Mouse (Mus musculus) limb, embryonic 14.5 days (tissue): ENCODE measurements around the gene Gramd1a. TPM values are rescaled to one million over a fixed set of nuclear protein-coding genes. Genes with fewer than 3 reads are reported as not detected.

Experiments used
- ATAC-seq: fragments of 200-750 bp; cut with Nextera tagmentation; 2 replicates; pipeline ENCODE4 v1.8.0; 2017; ENCODE audit warnings: low read depth, moderate number of reproducible peaks, moderate TSS enrichment; ENCODE audit not compliant: low FRiP score
- DNase-seq: peaks from one replicate; pipeline ENCODE4 v3.0.0-alpha.2; 2015; ENCODE audit warnings: low spot score
- H3K27ac ChIP-seq: fragments of 300-500 bp; sonication (generic); replicated peaks from 2 replicates; pipeline ENCODE4 v1.5.1; 2014; ENCODE audit warnings: low read depth, mild to moderate bottlenecking, low read length, moderate library complexity, mixed read lengths
- H3K27me3 ChIP-seq: fragments of 300-500 bp; sonication (generic); 2 replicates; pipeline ENCODE4 v1.6.1; 2014; ENCODE audit warnings: low read length, mixed read lengths; ENCODE audit not compliant: control insufficient read depth, insufficient read depth
- H3K36me3 ChIP-seq: fragments of 300-500 bp; sonication (generic); 2 replicates; pipeline ENCODE4 v1.6.1; 2014; ENCODE audit warnings: mild to moderate bottlenecking, low read length, moderate library complexity, mixed read lengths; ENCODE audit not compliant: control insufficient read depth, insufficient read depth
- H3K4me1 ChIP-seq: fragments of 300-500 bp; sonication (generic); 2 replicates; pipeline ENCODE4 v1.6.1; 2014; ENCODE audit warnings: antibody characterized with exemption, low read length, mixed read lengths; ENCODE audit not compliant: control insufficient read depth, insufficient read depth
- H3K4me2 ChIP-seq: fragments of 300-500 bp; sonication (generic); replicated peaks from 2 replicates; pipeline ENCODE4 v1.6.1; 2014; ENCODE audit warnings: low read depth, mild to moderate bottlenecking, low read length, moderate library complexity; ENCODE audit not compliant: severe bottlenecking
- H3K4me3 ChIP-seq: fragments of 300-500 bp; sonication (generic); replicated peaks from 2 replicates; pipeline ENCODE4 v1.5.1; 2014; ENCODE audit warnings: low read length
- H3K9ac ChIP-seq: fragments of 300-500 bp; sonication (generic); 2 replicates; pipeline ENCODE4 v1.6.1; 2014; ENCODE audit warnings: mild to moderate bottlenecking, low read depth, low read length, moderate library complexity; ENCODE audit not compliant: severe bottlenecking
- H3K9me3 ChIP-seq: fragments of 300-500 bp; sonication (generic); 2 replicates; pipeline ENCODE4 v1.6.1; 2016; ENCODE audit warnings: low read length; ENCODE audit not compliant: control insufficient read depth
- POLR2A ChIP-seq: fragments of 200-500 bp; IDR thresholded peaks from 2 replicates; pipeline ENCODE4 v1.8.0; 2012; ENCODE audit warnings: inconsistent platforms, mild to moderate bottlenecking, moderate library complexity, borderline replicate concordance; ENCODE audit not compliant: insufficient read depth, insufficient read length; ENCODE audit errors: extremely low read depth
- WGBS: fragments of 180-500 bp; shearing (Covaris S2); extraction: QIAGEN DNeasy Blood & Tissue Kit; methylation state at CpG from one replicate; pipeline ENCODE4 v1.1.7; 2014; 5-methylcytosine and 5-hydroxymethylcytosine counted together
- polyA plus RNA-seq, 2 experiments: library from polyadenylated mRNA; depleted of rRNA in 1 of 2; stranded (reverse) in 1 of 2; unstranded in 1 of 2; fragments of >200 nt; fragmentation: Nextera tagmentation in 1 of 2; extraction: Ambion mirVana in 1 of 2; gene quantifications; 2 replicates each; pipeline versions ENCODE4 v1.2.1 to v1.2.3; 2012 to 2014

Gene Gramd1a
- polyA plus RNA-seq, 2 experiments, result 59.8 to 157 TPM

DNA sequence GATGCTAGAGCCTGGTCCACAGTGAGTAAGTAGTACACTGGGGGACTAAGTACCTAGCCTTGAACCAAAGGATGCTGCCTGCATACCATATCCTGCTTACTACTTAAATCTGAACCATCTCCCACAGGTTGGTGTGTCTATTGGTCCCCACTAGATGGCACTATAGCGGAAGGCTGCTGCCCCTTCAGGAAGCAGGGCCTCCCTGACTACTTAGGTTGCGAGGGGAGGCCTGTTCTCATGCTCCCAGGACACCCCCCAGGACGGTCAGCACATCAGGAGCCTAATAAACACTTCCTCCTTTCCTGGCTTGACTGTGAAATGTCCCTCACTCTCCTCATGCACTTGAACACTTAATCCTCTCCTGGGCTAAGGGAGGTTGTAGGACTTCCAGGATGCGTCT, 24.9 kb downstream of the Gramd1a start:
- Histone ChIP-seq H3K4me2 (no peak overlapping the region), H3K9me3 (no peaks in the 10 kb centered on the region), H3K27me3 (peaks cover 22% of the 10 kb centered on the region; the same call in 1 of the 2 replicates), H3K4me3 (no peak overlapping the region), H3K9ac (no peak overlapping the region), H3K4me1 (peaks cover 7% of the 10 kb centered on the region; the same call in 1 of the 2 replicates), H3K36me3 (peaks cover 77% of the 10 kb centered on the region), H3K27ac (no peak overlapping the region)
- DNase-seq, result peak; percentile 61
- 35% methylated on average over 4 of the region's 4 CpGs for WGBS
- no peak for TF ChIP-seq POLR2A
- no peak for ATAC-seq

DNA sequence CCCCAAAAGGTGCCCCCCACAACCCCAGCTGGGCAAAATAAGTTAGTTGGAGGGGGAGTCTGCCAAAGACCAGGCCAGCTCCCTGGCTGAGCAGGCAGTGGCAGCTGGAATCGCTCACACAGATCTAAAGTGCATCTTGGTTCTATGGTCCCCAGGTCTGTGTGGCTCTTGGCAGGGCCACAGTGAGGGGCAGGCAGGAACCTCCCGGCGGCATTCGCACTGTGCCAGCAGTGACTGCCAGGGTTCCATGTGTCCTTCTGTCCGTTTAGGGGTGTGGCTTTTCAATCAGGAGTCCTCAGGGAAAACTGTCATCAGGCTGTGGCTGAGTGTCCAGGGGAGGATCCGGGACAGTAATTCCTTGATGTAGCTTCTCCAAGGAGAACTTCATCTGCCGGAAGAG, 25.5 kb downstream of the Gramd1a start:
- DNase-seq (no peak), ATAC-seq (no peak)
- no peak overlapping the region for H3K4me3 ChIP-seq
- H3K9ac ChIP-seq, result no peak overlapping the region
- no peaks in the 10 kb centered on the region for H3K9me3 ChIP-seq
- peaks cover 71% of the 10 kb centered on the region for H3K36me3 ChIP-seq
- H3K4me1 ChIP-seq, result peaks cover 7% of the 10 kb centered on the region; the same call in 1 of the 2 replicates
- no peak overlapping the region for H3K27ac ChIP-seq
- 98% methylated on average over 7 of the region's 7 CpGs for WGBS
- H3K27me3 ChIP-seq, result peaks cover 28% of the 10 kb centered on the region; the same call in 1 of the 2 replicates
- no peak for TF ChIP-seq POLR2A
- no peak overlapping the region for H3K4me2 ChIP-seq

DNA sequence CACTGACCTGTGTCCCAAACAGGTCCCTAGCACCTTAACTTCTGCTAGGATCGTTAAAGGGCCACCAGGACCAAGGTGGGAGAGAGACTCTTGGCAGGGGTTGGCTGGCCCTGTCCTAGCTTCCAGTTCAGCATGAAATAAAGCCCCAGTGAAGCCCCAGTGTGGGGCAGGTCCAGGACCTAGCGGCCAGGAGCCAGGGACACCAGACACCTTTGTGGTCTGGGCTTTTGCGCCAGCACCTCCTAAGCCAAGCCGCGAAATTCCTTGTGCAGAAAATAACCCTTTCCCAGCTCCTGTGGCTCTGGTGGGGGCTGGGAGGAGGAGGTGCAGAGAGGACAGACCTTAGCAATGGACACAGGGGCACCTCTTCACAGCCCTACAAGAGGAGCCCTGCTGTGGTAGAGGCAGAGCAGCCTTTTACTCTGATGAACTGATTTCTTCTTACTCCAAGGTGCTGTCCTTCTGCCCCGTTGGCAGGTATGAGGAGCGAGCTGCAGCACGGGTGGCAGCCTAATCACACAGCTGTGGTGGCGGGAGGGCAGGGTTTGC, 27.5 kb downstream of the Gramd1a start:
- Histone ChIP-seq H3K27ac (no peak overlapping the region), H3K36me3 (peaks cover 51% of the 10 kb centered on the region), H3K9me3 (no peaks in the 10 kb centered on the region), H3K4me3 (0 out of 2 replicates have a peak overlapping the region, but pooled peaks have one; percentile 5), H3K27me3 (peaks cover 32% of the 10 kb centered on the region; the same call in 1 of the 2 replicates), H3K4me1 (peaks cover 7% of the 10 kb centered on the region; the same call in 1 of the 2 replicates), H3K4me2 (no peak overlapping the region), H3K9ac (no peak overlapping the region)
- TF ChIP-seq POLR2A, result no peak
- ATAC-seq, result no peak
- no peak for DNase-seq
- 58% methylated on average over 9 of the region's 9 CpGs for WGBS

DNA sequence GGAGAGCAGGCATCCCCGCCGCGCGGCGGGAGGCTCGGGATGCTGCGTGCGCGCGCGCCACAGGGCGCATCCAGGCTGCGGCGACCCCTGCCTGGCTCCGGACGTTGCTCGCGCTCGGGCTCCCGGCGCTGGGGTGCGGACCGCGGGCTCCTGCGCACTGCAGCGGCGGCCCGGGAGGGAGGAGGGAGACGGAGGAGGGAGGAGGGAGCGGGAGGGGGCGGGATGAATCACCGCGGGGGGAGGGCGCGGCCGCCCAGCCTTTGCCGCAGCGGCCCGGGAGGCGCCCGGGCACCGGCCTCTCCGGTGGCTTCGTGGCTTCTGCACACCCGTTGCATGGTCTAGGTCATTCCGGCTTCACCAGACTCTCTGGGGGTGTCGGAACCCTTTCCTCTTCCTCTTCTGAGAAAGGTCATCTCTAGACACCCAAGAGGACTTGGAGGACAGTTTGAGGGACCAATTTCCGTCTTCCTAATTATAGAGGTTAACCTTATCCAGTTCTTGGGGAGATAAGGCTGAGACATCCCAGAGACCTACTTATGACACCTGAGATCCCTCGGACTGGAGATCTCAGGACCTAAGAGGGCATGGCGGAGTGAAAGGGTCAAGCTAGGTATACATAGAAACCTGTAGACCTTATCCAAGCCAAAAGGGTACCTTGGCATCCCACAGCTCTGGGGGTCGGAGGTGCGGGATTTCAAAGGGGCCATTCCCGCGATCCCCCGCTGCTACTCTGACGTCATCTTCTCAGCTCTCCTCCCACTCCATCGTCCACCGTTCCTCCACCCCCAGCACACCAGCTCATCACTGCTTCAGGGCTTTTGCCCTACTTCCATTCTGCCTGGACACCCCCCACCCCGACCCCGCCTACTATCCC, 28.6 kb downstream of the Gramd1a start, which contains the start of gene Scn1b:
Scn1b (minus strand) TSS at position 153 of the 874 bp plus-strand sequence.
- Histone ChIP-seq H3K27ac (no peak within 1 kb of the TSS), H3K4me1 (peaks cover 7% of the 10 kb centered on the region; the same call in 1 of the 2 replicates), H3K36me3 (peaks cover 40% of the 10 kb centered on the region), H3K9ac (peak within 1 kb of the TSS; percentile 65), H3K4me3 (peak within 1 kb of the TSS; percentile 65), H3K27me3 (peaks cover 32% of the 10 kb centered on the region; the same call in 1 of the 2 replicates), H3K9me3 (no peaks in the 10 kb centered on the region), H3K4me2 (peak within 1 kb of the TSS; percentile 98)
- WGBS, result 2% methylated on average over 34 of the region's 60 CpGs
- no peak; the same call in 1 of the 2 replicates for ATAC-seq
- no peak for TF ChIP-seq POLR2A
- peak; percentile 38 for DNase-seq

DNA sequence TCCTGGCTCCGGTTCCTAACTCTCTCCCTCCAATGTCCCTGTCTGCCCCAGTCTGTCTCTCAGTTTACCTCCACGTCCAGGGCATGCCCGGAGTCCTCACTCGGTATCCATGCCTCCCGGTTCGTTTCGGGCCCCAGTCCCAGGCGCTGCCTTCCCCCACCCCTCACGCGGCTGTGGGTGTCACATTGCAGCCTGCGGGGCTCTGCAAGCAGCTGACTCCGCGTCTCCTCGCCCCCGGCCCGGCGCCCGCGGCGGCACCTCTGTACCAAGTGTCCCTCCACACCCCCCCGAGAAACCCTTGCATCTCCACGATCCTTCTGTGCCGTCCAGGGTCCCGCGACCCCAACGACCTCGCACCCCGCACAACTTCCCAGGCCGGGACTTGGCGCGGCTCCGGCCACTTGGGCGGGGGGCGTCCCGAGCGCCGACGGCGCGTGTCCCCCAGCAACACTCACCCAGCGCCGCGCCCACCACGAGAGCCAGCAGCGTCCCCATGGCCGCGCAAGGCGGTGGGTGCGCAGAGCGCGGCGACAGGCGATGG, 29.4 kb downstream of the Gramd1a start:
- peaks cover 32% of the 10 kb centered on the region for H3K36me3 ChIP-seq
- H3K9ac ChIP-seq, result peak overlapping the region; percentile 65
- peak overlapping the region; percentile 65 for H3K4me3 ChIP-seq
- under 1% methylated on average over 49 of the region's 53 CpGs for WGBS
- peaks cover 32% of the 10 kb centered on the region; the same call in 1 of the 2 replicates for H3K27me3 ChIP-seq
- H3K4me2 ChIP-seq, result peak overlapping the region; percentile 98
- peaks cover 7% of the 10 kb centered on the region; the same call in 1 of the 2 replicates for H3K4me1 ChIP-seq
- no peak for TF ChIP-seq POLR2A
- ATAC-seq (no peak), DNase-seq (no peak)
- H3K9me3 ChIP-seq, result no peaks in the 10 kb centered on the region
- no peak overlapping the region for H3K27ac ChIP-seq
